Mouse (Mus musculus) kidney, adult 2 months (tissue): ENCODE measurements around the gene Tmtc2.

Experiments
- CTCF ChIP-seq: fragments of 200-500 bp; conservative IDR thresholded peaks from 2 replicates; pipeline ENCODE4 v1.5.1; 2011; ENCODE audit warnings: low read depth, mild to moderate bottlenecking, control low read depth, low read length, moderate library complexity, mixed read lengths; ENCODE audit not compliant: insufficient read depth, insufficient read length
- POLR2A ChIP-seq: fragments of 200-500 bp; IDR thresholded peaks from one replicate; pipeline ENCODE4 v1.6.1; 2011; ENCODE audit warnings: low read depth, low read length, control low read depth

GRCm38 (mm10) chr10:105595480-105596102, 21.3 kb upstream of the Tmtc2 start:
- no peak for TF ChIP-seq CTCF
- TF ChIP-seq POLR2A: no peak
